Mouse (Mus musculus): ENCODE data around the gene Arhgap20.

Arhgap20 gene

GRCm38 (mm10) chr9:51798251-51798650 lies 33.1 kb downstream of the Arhgap20 start:
- DNase-seq (ENCODE audit: low read depth, low spot score), result no peak

DNA sequence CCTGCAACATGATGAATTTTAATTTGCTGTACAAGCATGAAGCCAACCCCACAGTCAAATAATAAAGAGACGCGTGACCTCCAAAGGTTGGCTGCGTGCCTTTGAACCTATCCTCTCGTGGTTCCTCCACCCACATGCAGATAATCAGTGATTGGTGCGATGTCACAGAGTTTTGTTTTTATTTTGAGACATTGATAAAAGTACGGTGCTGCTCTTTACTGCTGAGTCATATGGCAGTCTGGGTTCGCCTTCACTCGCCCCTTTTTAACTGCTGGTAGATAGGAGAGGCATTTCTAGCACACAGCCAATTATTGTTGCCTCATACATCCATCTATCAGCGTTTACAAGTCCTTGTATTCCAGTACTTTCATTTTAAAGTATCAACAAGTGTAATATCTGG lies 34.0 kb downstream of the Arhgap20 start:
- no peak for DNase-seq (ENCODE audit: low read depth, low spot score)

GRCm38 (mm10) chr9:51807272-51807671 lies 42.1 kb downstream of the Arhgap20 start:
- no peak for DNase-seq (ENCODE audit: low read depth, low spot score)

GRCm38 (mm10) chr9:51812931-51813330 lies 47.8 kb downstream of the Arhgap20 start:
- DNase-seq (ENCODE audit: low read depth, low spot score), result peak; percentile 47

DNA sequence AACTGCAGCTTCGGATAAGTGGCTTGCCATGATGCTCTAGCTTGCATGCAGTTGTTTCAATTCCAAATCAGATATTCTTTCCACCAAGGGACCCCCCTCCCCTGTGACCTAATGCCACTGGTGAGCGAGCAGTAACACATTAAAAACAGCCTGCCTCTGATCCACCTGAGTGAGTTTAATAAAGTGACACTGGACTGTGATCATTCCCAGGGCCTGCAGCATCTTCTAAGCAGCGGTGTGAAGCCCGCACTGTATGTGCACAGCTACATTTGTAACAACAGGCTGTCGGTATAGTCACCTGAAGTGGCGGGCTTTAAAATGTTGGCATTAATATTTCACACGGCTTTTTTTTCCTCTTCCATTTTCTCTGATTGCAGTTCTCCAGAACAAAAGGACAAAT lies 59.4 kb downstream of the Arhgap20 start:
- DNase-seq (ENCODE audit: low read depth, low spot score), result no peak

GRCm38 (mm10) chr9:51831596-51831995 lies 66.5 kb downstream of the Arhgap20 start:
- DNase-seq (ENCODE audit: low read depth, low spot score), result no peak

GRCm38 (mm10) chr9:51832368-51832767 lies 67.2 kb downstream of the Arhgap20 start:
- DNase-seq (ENCODE audit: low read depth, low spot score), result no peak

DNA sequence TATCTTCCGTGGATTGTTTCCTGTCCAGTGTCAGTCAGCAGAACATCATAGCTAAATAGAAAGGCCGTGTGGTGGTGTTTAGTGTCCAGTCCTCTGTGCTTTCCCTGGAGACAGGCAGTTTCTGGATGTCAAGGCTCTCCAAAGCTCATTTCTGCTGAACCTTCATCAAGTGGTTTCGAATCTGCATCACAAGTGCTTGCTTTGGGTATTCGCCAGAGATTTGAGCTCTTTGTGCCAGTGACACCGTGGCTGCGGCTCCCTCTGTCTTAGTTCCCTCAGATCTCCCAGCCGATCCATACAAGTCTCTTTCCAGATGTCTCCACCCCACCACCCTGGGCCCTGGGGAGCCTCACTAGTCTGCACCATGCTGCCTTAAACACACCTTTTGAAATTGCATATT lies 72.6 kb downstream of the Arhgap20 start:
- DNase-seq (ENCODE audit: low read depth, low spot score), result peak; percentile 25

- DNase-seq (ENCODE audit: low read depth, low spot score), result peak; percentile 51
These were observed 78.1 kb downstream of the Arhgap20 start for GRCm38 (mm10) chr9:51843216-51843615.

- DNase-seq (ENCODE audit: low read depth, low spot score), result no peak
These were observed 80.7 kb downstream of the Arhgap20 start for GRCm38 (mm10) chr9:51845796-51846195.

DNA sequence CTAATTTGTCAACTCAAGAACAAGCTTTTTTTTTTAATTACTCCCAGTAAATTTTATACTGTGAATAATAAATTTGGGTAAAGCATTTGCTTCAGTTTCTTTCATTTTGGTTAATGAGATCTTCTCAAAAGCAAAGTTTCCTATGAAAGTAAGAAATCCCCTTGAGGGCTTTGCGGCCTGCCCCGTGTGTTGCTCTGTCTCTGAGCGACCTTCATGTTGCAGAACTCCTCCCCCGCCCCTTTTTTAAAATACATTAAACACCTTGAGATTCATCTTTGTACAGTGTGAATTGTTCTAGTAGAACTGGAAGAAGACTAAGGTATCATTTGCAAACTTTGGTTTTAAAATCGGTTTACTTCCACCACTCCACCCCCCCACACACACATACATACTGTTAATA lies 88.6 kb downstream of the Arhgap20 start:
- no peak for DNase-seq (ENCODE audit: low read depth, low spot score)

- DNase-seq (ENCODE audit: low read depth, low spot score), result peak; percentile 36
These were observed 99.1 kb downstream of the Arhgap20 start for GRCm38 (mm10) chr9:51864273-51864672.

DNA sequence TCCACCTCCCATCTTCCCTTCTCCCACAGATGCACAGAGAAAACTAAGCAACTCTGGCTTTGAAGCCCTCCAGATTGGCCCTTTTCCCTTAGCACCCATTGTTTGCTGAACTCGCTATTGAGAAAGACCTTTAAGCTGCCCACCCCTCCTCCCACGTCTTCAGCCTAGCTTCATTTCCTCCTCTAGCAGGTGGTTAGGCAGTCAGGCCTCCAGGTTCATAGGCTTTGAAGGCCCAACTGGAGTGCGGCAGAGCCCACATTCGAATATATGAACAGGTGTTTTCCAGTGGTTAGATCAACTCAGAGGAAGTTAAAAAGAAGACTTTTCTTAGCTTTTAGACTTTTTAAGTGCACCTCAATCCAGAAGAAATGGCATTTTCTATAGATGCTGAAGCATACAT lies 101.5 kb downstream of the Arhgap20 start:
- DNase-seq (ENCODE audit: low read depth, low spot score), result no peak

DNA sequence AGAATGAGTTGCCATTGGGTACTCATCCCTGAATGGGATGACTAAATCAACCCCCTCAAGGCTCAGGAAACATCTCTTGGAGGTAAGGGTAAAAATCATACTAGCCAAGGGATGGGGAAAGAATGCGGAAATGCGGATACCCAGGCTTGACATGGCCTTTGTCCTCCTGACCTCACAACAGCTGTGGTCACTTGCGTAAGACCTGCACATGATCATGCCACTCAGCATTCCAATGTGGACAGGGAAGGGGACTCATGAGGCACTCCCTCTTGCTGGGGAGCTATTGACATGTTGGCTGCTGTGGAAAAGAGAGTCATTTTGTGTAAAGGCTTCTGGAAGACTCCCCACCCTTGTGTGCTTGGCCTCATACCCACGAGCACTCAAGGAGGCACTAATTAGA lies 103.9 kb downstream of the Arhgap20 start:
- DNase-seq (ENCODE audit: low read depth, low spot score), result no peak

DNA sequence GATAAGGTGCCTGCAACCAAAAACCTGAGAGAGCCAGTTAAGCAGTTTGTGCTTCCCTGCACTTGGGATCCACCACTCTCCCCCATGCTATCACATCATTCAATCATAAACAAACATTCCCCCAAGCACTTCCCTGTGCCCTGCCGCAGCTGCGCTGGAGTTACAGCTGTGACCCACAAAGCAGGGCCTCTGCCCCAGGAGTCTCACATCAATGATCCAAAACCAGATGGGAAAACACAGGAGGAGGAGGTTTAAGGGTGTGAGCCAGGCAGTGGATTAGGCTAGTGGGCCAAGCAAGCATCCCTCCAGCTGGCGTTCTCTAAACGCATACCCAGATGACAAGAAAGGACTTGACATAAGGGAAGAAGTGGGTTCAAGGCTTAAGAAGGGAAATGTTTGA lies 109.2 kb downstream of the Arhgap20 start:
- DNase-seq (ENCODE audit: low read depth, low spot score), result peak; percentile 7

DNA sequence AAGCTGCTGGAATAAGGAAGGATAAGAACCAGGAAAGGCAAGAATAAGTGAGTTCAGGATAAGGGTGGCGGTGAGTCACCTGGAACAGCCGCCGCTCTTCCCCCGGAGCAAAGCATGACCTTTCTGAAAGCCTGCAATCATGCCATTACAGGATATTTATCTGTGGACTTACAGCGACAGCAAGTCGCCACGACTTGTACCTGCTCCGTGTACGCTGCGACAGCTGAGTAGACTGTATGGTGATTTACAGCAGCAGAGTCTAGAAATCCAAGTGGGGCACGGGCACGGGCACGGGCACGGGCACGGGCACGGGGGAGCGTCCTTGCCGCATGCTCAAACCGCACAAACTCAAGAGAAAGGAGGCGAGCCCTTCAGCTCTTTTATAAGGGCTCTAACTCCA lies 110.4 kb downstream of the Arhgap20 start:
- DNase-seq (ENCODE audit: low read depth, low spot score), result no peak

GRCm38 (mm10) chr9:51881386-51881785 lies 116.2 kb downstream of the Arhgap20 start:
- DNase-seq (ENCODE audit: low read depth, low spot score), result peak; percentile 64

DNA sequence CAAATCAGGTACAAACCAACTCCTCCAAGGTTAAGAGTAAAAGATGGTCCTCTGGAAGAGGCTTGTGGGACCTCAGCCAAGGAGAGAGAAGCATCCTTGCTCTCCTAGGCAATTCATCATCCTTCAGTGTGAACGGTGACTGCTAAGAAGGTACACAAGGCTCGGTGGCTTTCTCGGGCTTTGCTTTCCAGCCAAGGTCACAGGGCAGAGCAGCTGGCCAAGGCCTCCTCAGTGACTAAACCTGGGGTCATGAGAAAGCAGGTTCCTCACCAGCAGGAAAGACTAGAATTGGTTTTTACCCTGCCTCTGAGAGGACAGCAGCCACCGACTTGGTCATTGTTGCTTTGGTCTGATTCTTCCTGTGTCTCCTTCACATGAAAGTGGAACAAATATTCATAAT lies 116.7 kb downstream of the Arhgap20 start:
- DNase-seq (ENCODE audit: low read depth, low spot score), result no peak

DNA sequence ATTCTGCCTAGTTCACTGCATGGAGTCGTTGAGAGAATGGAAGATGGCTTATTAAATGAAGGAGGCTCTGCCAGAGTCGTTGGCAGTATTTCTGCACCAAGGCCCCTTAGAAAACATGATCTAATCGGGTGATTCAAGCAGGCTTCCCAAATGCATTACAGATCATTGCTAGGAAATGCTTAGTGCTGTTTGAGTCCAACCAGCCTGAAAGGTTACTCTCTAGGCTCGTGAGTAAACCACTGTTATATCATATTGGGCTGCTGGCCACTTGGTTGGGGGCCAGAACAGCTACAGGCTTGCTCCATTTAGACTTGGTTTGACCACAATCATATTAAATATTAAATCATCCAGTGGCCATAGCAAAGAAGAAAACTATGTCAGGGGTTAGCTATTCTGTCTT lies 118.2 kb downstream of the Arhgap20 start:
- no peak for DNase-seq (ENCODE audit: low read depth, low spot score)

GRCm38 (mm10) chr9:51892921-51893320 lies 127.8 kb downstream of the Arhgap20 start:
- no peak for DNase-seq (ENCODE audit: low read depth, low spot score)
